Mouse (Mus musculus) intestine, postnatal 0 days (tissue): ENCODE measurements around the gene Fkbp2. TPM values are rescaled to one million over a fixed set of nuclear protein-coding genes. Genes with fewer than 3 reads are reported as not detected.

ENCODE experiments used
- ATAC-seq: fragments of 200-750 bp; cut with Nextera tagmentation; 2 replicates; pipeline ENCODE4 v1.8.0; 2017; ENCODE audit warnings: mild to moderate bottlenecking, moderate TSS enrichment, moderate library complexity
- H3K27ac ChIP-seq: fragments of 300-500 bp; sonication (generic); 2 replicates; pipeline ENCODE4 v1.5.1; 2014; ENCODE audit warnings: mild to moderate bottlenecking, low read depth, low read length, moderate library complexity
- H3K27me3 ChIP-seq: fragments of 300-500 bp; sonication (generic); replicated peaks from 2 replicates; pipeline ENCODE4 v1.6.1; 2014; ENCODE audit warnings: low read length, mixed read lengths; ENCODE audit not compliant: control insufficient read depth, insufficient read depth
- H3K36me3 ChIP-seq: fragments of 300-500 bp; sonication (generic); 2 replicates; pipeline ENCODE4 v1.6.1; 2014; ENCODE audit warnings: mild to moderate bottlenecking, moderate library complexity; ENCODE audit not compliant: control insufficient read depth, insufficient read depth
- H3K4me1 ChIP-seq: fragments of 300-500 bp; sonication (generic); replicated peaks from 2 replicates; pipeline ENCODE4 v1.6.1; 2014; ENCODE audit warnings: antibody characterized with exemption, low read length, mixed read lengths; ENCODE audit not compliant: control insufficient read depth, insufficient read depth
- H3K4me2 ChIP-seq: fragments of 300-500 bp; sonication (generic); replicated peaks from 2 replicates; pipeline ENCODE4 v1.6.1; 2014; ENCODE audit warnings: low read depth, mild to moderate bottlenecking, moderate library complexity
- H3K4me3 ChIP-seq: fragments of 300-500 bp; sonication (generic); 2 replicates; pipeline ENCODE4 v1.5.1; 2014; ENCODE audit warnings: low read depth, low read length
- H3K9ac ChIP-seq: fragments of 300-500 bp; sonication (generic); 2 replicates; pipeline ENCODE4 v1.6.1; 2014; ENCODE audit warnings: mild to moderate bottlenecking, low read depth, low read length
- H3K9me3 ChIP-seq: fragments of 300-500 bp; sonication (generic); 2 replicates; pipeline ENCODE4 v1.6.1; 2016; ENCODE audit warnings: mixed run types; ENCODE audit not compliant: control insufficient read depth
- CTCF ChIP-seq: sonication (generic); IDR thresholded peaks from 2 replicates; pipeline ENCODE4 v1.5.1; 2016; ENCODE audit warnings: low read depth, mild to moderate bottlenecking, control low read depth, antibody characterized with exemption, moderate library complexity
- WGBS: fragments of 180-500 bp; shearing (Covaris S2); extraction: QIAGEN DNeasy Blood & Tissue Kit; methylation state at CpG from one replicate; pipeline ENCODE4 v1.1.7; 2014; 5-methylcytosine and 5-hydroxymethylcytosine counted together
- polyA plus RNA-seq: library from polyadenylated mRNA; unstranded; fragments of >200 nt; fragmentation: Nextera tagmentation; extraction: Ambion mirVana; gene quantifications from 2 replicates; pipeline ENCODE4 v1.2.1, GENCODE M21; 2015

The Fkbp2 gene
- polyA plus RNA-seq, 1 experiment from 2014 or later: 142 TPM

DNA sequence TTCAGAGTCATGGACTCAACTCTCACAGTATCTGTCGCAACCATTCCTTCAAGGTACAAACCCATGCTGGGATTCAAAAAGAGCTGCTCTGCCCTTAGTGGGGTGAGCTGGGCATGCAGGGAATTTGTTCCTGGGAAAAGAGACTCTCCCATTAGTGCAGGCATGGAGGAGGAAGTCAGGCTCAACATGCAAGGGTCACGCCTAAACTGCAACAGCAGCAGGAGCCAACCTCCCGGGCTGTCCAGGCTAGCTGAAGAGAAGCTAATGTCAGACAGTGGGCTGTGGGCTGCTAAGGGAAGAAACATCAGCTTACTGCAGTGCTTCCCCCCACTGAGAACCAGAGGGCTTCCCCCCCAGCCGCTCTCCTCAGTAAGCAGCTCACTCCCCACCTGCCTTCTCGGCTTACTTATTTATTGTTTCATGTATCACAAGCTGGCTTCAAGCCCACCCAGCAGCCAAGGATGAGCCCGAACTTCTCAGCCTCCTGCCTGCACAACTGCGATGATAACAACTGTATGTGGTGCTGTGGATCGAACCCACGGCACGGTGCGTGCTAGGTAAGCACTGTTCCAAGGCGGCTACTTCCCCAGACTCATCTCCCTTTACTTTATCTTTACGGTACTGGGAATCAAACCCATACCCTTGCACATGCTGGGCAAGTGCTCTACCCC is 7.9 kb downstream of the Fkbp2 start:
- H3K4me1 ChIP-seq: peaks cover 14% of the 10 kb centered on the region
- no peak overlapping the region for H3K4me3 ChIP-seq
- TF ChIP-seq CTCF: no peak
- peaks cover 7% of the 10 kb centered on the region; the same call in 1 of the 2 replicates for H3K36me3 ChIP-seq
- peak overlapping the region; percentile 21; the same call in 1 of the 2 replicates for H3K27ac ChIP-seq
- ATAC-seq: no peak
- no peaks in the 10 kb centered on the region for H3K27me3 ChIP-seq
- no peak overlapping the region for H3K9ac ChIP-seq
- WGBS: 72% methylated on average over 13 of the region's 13 CpGs
- H3K4me2 ChIP-seq: no peak overlapping the region
- H3K9me3 ChIP-seq: no peaks in the 10 kb centered on the region

DNA sequence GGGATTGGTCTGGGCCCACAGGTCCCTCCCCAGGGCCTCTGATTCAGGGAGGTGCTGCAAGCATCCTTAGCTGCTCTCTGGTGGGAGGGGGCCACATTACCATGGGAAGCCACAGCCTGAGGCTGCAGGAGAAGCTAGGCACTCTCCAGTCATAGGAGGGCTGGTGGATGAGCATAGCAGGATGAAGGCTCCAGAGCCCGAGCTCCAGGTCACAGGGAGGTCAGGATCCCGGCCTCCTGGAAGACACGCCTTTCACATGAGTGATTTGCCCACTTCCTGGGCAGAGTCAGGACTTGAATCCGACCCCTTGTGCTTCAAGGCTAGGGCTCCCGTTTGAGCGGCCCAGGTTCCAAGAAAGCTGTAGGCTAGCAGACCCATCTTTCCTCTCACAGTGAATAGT is 8.7 kb downstream of the Fkbp2 start:
- no peak for TF ChIP-seq CTCF
- no peak for ATAC-seq
- Histone ChIP-seq H3K27ac (no peak overlapping the region), H3K4me2 (no peak overlapping the region; the same call in 1 of the 2 replicates), H3K36me3 (peaks cover 3% of the 10 kb centered on the region; the same call in 1 of the 2 replicates), H3K4me1 (peaks cover 14% of the 10 kb centered on the region), H3K4me3 (no peak overlapping the region), H3K9ac (no peak overlapping the region), H3K9me3 (no peaks in the 10 kb centered on the region), H3K27me3 (no peaks in the 10 kb centered on the region)
- 22% methylated on average over 6 of the region's 6 CpGs for WGBS

DNA sequence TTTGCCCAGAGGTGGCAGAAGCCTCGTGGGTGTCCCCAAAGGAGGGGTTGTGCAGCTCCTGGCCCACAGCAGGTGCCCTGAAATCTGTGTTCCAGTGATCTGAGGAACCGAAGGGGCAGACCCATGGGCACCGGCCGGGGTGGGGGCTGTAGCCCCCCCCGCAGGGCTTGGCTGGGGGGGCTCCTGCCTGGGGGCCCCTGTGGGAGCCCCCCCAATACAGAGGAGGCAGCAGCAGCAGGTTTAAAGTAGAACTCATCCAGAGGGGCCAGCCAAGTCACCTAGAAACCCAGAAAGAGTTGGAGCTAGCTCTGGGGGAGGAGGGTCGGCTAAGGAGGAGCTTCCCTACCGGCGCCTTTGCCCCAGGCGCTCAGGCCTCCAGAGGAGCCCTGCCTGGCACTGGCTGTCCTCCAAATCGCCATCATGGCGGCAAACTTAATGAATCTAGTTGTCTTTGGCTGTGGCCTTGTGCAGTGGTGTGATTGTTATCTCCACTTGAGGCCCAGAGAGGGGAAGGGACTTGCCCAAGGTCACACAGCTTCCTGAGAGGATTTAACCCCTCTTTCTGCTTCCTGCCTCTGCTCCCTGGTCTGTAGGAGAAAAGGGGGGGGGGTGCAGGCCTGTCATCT is 9.7 kb downstream of the Fkbp2 start:
- WGBS: 14% methylated on average over 11 of the region's 11 CpGs
- Histone ChIP-seq H3K9me3 (no peaks in the 10 kb centered on the region), H3K9ac (peak overlapping the region; percentile 88), H3K4me3 (peak overlapping the region; percentile 82), H3K27ac (peak overlapping the region; percentile 64), H3K36me3 (peaks cover 12% of the 10 kb centered on the region), H3K4me2 (peak overlapping the region; percentile 83), H3K4me1 (peaks cover 14% of the 10 kb centered on the region), H3K27me3 (no peaks in the 10 kb centered on the region)
- ATAC-seq: no peak
- no peak for TF ChIP-seq CTCF

DNA sequence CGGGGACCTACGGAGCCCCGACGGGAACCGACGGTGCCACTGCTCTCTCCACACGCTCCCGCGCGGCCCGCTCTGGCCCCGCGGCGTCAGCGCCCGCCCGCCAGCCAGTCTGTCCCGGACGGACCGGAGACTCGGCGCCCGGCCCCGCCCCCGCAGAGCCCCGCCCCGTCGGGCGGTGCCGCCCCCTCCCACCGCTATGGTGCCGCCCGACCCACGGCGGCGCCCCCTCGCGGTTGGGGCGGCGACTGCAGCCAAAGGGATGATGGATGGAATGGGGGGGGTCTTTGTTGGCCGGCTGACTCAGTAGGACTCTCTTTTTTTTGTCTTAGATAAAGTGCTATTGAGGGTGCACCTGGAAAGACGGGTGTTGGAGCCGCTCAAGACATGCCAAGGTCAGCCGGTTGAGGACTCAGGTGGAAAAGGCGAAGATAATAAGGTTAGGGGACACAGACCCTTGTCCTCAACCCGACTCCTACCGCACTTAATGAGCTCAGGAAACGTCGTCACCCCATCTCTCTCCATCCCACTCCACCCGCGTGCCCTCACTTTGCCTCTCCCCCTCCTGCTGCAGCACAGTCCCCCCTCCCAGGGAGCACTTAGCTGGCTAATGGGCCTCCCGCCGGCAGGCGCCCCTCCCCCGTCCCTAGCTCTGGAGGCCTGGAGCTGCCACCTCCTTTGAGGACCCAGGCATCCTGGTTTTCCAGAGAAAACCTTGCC is 10.5 kb downstream of the Fkbp2 start:
- under 1% methylated on average over 55 of the region's 55 CpGs for WGBS

DNA sequence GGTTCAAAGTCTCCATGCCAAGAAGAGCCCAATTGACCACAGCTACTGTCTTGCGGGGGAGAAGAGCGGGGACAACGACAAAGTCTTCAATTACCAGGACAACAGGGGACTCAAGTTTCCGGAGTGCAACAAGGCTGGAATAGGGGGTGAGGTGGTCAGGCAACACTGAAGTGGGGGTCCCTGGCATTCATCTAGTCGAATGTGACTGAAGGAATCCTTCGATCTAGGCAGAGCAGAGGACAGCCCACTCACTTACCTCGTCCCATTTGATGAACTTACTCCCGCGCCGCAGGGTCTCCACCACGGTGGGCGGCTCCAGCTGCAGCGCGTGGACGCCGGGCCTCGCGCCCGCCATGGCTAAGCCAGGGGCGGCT is 11.0 kb downstream of the Fkbp2 start:
- H3K27ac ChIP-seq: peak overlapping the region; percentile 95
- H3K4me3 ChIP-seq: peak overlapping the region; percentile 82
- peaks cover 25% of the 10 kb centered on the region for H3K36me3 ChIP-seq
- peak overlapping the region; percentile 88 for H3K9ac ChIP-seq
- no peak for TF ChIP-seq CTCF
- under 1% methylated on average over 20 of the region's 20 CpGs for WGBS
- no peaks in the 10 kb centered on the region for H3K27me3 ChIP-seq
- ATAC-seq: no peak
- peaks cover 17% of the 10 kb centered on the region for H3K4me1 ChIP-seq
- peak overlapping the region; percentile 83 for H3K4me2 ChIP-seq
- no peaks in the 10 kb centered on the region for H3K9me3 ChIP-seq

More for the DNA sequence above, 10.5 kb downstream of the Fkbp2 start:
- ATAC-seq: peak; percentile 58
- no peaks in the 10 kb centered on the region for H3K27me3 ChIP-seq
- peak; percentile 78 for TF ChIP-seq CTCF
- H3K4me2 ChIP-seq: peak overlapping the region; percentile 83
- peak overlapping the region; percentile 82 for H3K4me3 ChIP-seq
- H3K27ac ChIP-seq: peak overlapping the region; percentile 95
- H3K9me3 ChIP-seq: no peaks in the 10 kb centered on the region
- peaks cover 19% of the 10 kb centered on the region for H3K36me3 ChIP-seq
- H3K9ac ChIP-seq: peak overlapping the region; percentile 88
- peaks cover 17% of the 10 kb centered on the region for H3K4me1 ChIP-seq
